Mouse (Mus musculus) heart, postnatal 0 days (tissue): ENCODE data around the gene Ddx19b.

ENCODE experiments used
- CTCF ChIP-seq: IDR thresholded peaks from 2 replicates; pipeline ENCODE4 v1.5.1; 2016; ENCODE audit warnings: antibody characterized with exemption, control low read depth, low read depth
- EP300 ChIP-seq: IDR thresholded peaks from 2 replicates; pipeline ENCODE4 v1.6.1; 2016; ENCODE audit warnings: antibody characterized with exemption, low read depth

DNA sequence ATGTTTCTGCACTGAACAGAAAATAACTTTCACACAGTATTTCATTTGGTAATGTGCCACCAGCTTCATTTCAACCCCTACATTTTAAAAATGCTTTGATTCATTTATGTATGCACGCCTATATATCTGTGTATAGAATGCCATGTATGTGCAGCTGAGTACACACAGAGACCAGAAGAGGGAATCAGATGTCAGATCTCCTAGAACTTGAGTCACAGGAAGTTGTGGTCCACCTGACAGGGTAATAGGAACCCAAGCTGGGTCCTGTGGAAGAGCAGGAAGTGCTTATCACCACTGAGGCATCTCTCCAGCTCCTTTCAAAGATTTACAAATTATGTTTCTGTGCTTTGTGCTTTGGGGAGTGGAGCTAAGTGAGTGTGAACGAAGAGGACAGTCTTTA is 50.2 kb downstream of the Ddx19b start:
- no peak for TF ChIP-seq CTCF
- no peak for TF ChIP-seq EP300
